ENCODE assay signal across 12 mouse cellular contexts in genomic region chr12:4665675-4666037, GRCm38 (mm10).
"Had no signal": no experiment of that assay in that cellular context is flagged by ENCODE, and none has a peak within 500 bp of the region (broad histone marks: within the 10 kb centered on the region; RNA-seq: fewer than 3 reads in every experiment).

No protein-coding gene starts in this region.

- H3K4me2 ChIP-seq: limb, embryonic 13.5 days; midbrain, embryonic 13.5 days; neural tube, embryonic 12.5 days; stomach, embryonic 15.5 days had no signal

- H3K9ac ChIP-seq: limb, embryonic 13.5 days; liver, embryonic 14.5 days; midbrain, embryonic 13.5 days; neural tube, embryonic 12.5 days; stomach, embryonic 15.5 days had no signal

- ATAC-seq: intestine, postnatal 0 days; midbrain, embryonic 13.5 days had no signal

- H3K4me1 ChIP-seq: limb, embryonic 13.5 days; neural tube, embryonic 12.5 days; stomach, embryonic 15.5 days had no signal

- DNase-seq: layer of hippocampus, postnatal 36 days; left cerebral cortex, postnatal 4 days; lung, adult 2 months; lung, postnatal 36 days; right cerebral cortex, postnatal 4 days; spleen, adult 18-20 months had no signal

- H3K9me3 ChIP-seq: limb, embryonic 13.5 days; midbrain, embryonic 13.5 days; neural tube, embryonic 12.5 days; stomach, embryonic 15.5 days had no signal

- H3K27ac ChIP-seq: limb, embryonic 13.5 days; liver, embryonic 14.5 days; midbrain, embryonic 13.5 days; neural tube, embryonic 12.5 days; stomach, embryonic 15.5 days had no signal

- H3K27me3 ChIP-seq: limb, embryonic 13.5 days; midbrain, embryonic 13.5 days; neural tube, embryonic 12.5 days; stomach, embryonic 15.5 days had no signal

- H3K4me3 ChIP-seq: limb, embryonic 13.5 days; midbrain, embryonic 13.5 days; neural tube, embryonic 12.5 days; stomach, embryonic 15.5 days had no signal
